Mouse (Mus musculus): ENCODE data around the gene Fam57b.

GRCm38 (mm10) chr7:126776598-126777057 is 20.8 kb upstream of the Fam57b start, which contains the start of gene Ypel3:
- TF ChIP-seq HCFC1 (IDR thresholded peaks at IDR 0.05; ENCODE audit: borderline replicate concordance, insufficient read depth, low read length) (0 out of 2 replicates have a peak, but pooled peaks have one; percentile 5), ZNF384 (IDR thresholded peaks at IDR 0.05; ENCODE audit: low read depth, low read length) (no peak), ZC3H11A (IDR thresholded peaks at IDR 0.05; ENCODE audit: borderline replicate concordance, low read depth, low read length) (no peak), CHD2 (IDR thresholded peaks at IDR 0.05; ENCODE audit: low read depth, low read length) (no peak), MAFK (IDR thresholded peaks at IDR 0.05; ENCODE audit: insufficient read depth, low read depth, low read length) (no peak)

Data from ES-E14 (cell line).